Mouse (Mus musculus) embryonic facial prominence, embryonic 15.5 days (tissue): ENCODE data around the gene Arhgap44. TPM values are rescaled to one million over a fixed set of nuclear protein-coding genes. Genes with fewer than 3 reads are reported as not detected.

Experiments
- ATAC-seq: fragments of 200-750 bp; cut with Nextera tagmentation; 2 replicates; pipeline ENCODE4 v1.8.0; 2017; ENCODE audit warnings: low read depth, moderate TSS enrichment; ENCODE audit not compliant: insufficient number of reproducible peaks, low FRiP score, low TSS enrichment
- H3K27ac ChIP-seq: fragments of 300-500 bp; sonication (generic); replicated peaks from 2 replicates; pipeline ENCODE4 v1.5.1; 2015; ENCODE audit warnings: mild to moderate bottlenecking, inconsistent platforms
- H3K27me3 ChIP-seq: fragments of 300-500 bp; sonication (generic); 2 replicates; pipeline ENCODE4 v1.6.1; 2015; ENCODE audit warnings: inconsistent platforms
- H3K36me3 ChIP-seq: fragments of 300-500 bp; sonication (generic); 2 replicates; pipeline ENCODE4 v1.6.1; 2015; ENCODE audit warnings: mild to moderate bottlenecking, inconsistent platforms
- H3K4me1 ChIP-seq: fragments of 300-500 bp; sonication (generic); 2 replicates; pipeline ENCODE4 v1.6.1; 2015; ENCODE audit warnings: inconsistent platforms
- H3K4me2 ChIP-seq: fragments of 300-500 bp; sonication (generic); replicated peaks from 2 replicates; pipeline ENCODE4 v1.6.1; 2015; ENCODE audit warnings: mild to moderate bottlenecking, inconsistent platforms
- H3K4me3 ChIP-seq: fragments of 300-500 bp; sonication (generic); replicated peaks from 2 replicates; pipeline ENCODE4 v1.5.1; 2015; ENCODE audit warnings: mild to moderate bottlenecking, inconsistent platforms
- H3K9ac ChIP-seq: fragments of 300-500 bp; sonication (generic); 2 replicates; pipeline ENCODE4 v1.6.1; 2015; ENCODE audit warnings: inconsistent platforms
- H3K9me3 ChIP-seq: fragments of 300-500 bp; sonication (generic); replicated peaks from 2 replicates; pipeline ENCODE4 v1.6.1; 2016; ENCODE audit warnings: inconsistent platforms
- WGBS: fragments of 180-500 bp; shearing (Covaris S2); methylation state at CpG from one replicate; pipeline ENCODE4 v1.1.7; 2015; 5-methylcytosine and 5-hydroxymethylcytosine counted together
- polyA plus RNA-seq: library from polyadenylated mRNA; unstranded; fragments of >200 nt; fragmentation: Nextera tagmentation; extraction: Ambion mirVana; gene quantifications from 2 replicates; pipeline ENCODE4 v1.2.1, GENCODE M21; 2015

The Arhgap44 gene
- polyA plus RNA-seq, 1 experiment from 2014 or later, result 6.8 TPM

- peak overlapping the region; percentile 9; the same call in 1 of the 2 replicates for H3K27ac ChIP-seq
- no peaks in the 10 kb centered on the region for H3K9me3 ChIP-seq
- no peaks in the 10 kb centered on the region for H3K27me3 ChIP-seq
- H3K4me3 ChIP-seq, result no peak overlapping the region
- ATAC-seq, result no peak
- peaks cover 9% of the 10 kb centered on the region; the same call in 1 of the 2 replicates for H3K4me1 ChIP-seq
- no peaks in the 10 kb centered on the region for H3K36me3 ChIP-seq
- WGBS, result 42% methylated on average over 12 of the region's 12 CpGs
- no peak overlapping the region for H3K9ac ChIP-seq
- H3K4me2 ChIP-seq, result no peak overlapping the region
Measured at GRCm38 (mm10) chr11:65039517-65040095, 123.2 kb downstream of the Arhgap44 start.

GRCm38 (mm10) chr11:65038996-65039395 is 123.8 kb downstream of the Arhgap44 start:
- Histone ChIP-seq H3K27me3 (no peaks in the 10 kb centered on the region), H3K9ac (no peak overlapping the region), H3K4me1 (peaks cover 9% of the 10 kb centered on the region; the same call in 1 of the 2 replicates), H3K9me3 (no peaks in the 10 kb centered on the region), H3K36me3 (no peaks in the 10 kb centered on the region), H3K4me3 (no peak overlapping the region), H3K4me2 (no peak overlapping the region), H3K27ac (0 out of 2 replicates have a peak overlapping the region, but pooled peaks have one; percentile 11)
- no peak for ATAC-seq
- WGBS, result 45% methylated on average over 2 of the region's 2 CpGs

- H3K4me2 ChIP-seq, result no peak overlapping the region
- no peaks in the 10 kb centered on the region for H3K4me1 ChIP-seq
- H3K4me3 ChIP-seq, result no peak overlapping the region
- H3K27ac ChIP-seq, result no peak overlapping the region
- H3K27me3 ChIP-seq, result no peaks in the 10 kb centered on the region
- H3K9ac ChIP-seq, result no peak overlapping the region
- H3K36me3 ChIP-seq, result no peaks in the 10 kb centered on the region
- no peaks in the 10 kb centered on the region for H3K9me3 ChIP-seq
- ATAC-seq, result no peak
- 88% methylated on average over 7 of the region's 7 CpGs for WGBS
Measured at GRCm38 (mm10) chr11:65032221-65032620, 130.5 kb downstream of the Arhgap44 start.

- peaks cover 3% of the 10 kb centered on the region; the same call in 1 of the 2 replicates for H3K36me3 ChIP-seq
- no peak overlapping the region for H3K27ac ChIP-seq
- 62% methylated on average over 1 of the region's 1 CpGs for WGBS
Measured at GRCm38 (mm10) chr11:65030201-65030600, 132.6 kb downstream of the Arhgap44 start.

GRCm38 (mm10) chr11:65028049-65028448 is 134.7 kb downstream of the Arhgap44 start:
- no peak overlapping the region for H3K4me2 ChIP-seq
- no peak overlapping the region for H3K4me3 ChIP-seq
- 54% methylated on average over 5 of the region's 5 CpGs for WGBS
- no peak overlapping the region for H3K27ac ChIP-seq
- H3K36me3 ChIP-seq, result peaks cover 3% of the 10 kb centered on the region; the same call in 1 of the 2 replicates
- H3K9ac ChIP-seq, result no peak overlapping the region
- H3K27me3 ChIP-seq, result no peaks in the 10 kb centered on the region
- H3K4me1 ChIP-seq, result no peaks in the 10 kb centered on the region
- no peak for ATAC-seq
- no peaks in the 10 kb centered on the region for H3K9me3 ChIP-seq

More at GRCm38 (mm10) chr11:65030201-65030600, 132.6 kb downstream of the Arhgap44 start:
- Histone ChIP-seq H3K4me2 (no peak overlapping the region), H3K9me3 (no peaks in the 10 kb centered on the region), H3K27me3 (no peaks in the 10 kb centered on the region), H3K9ac (no peak overlapping the region), H3K4me1 (no peaks in the 10 kb centered on the region), H3K4me3 (no peak overlapping the region)
- ATAC-seq, result no peak

- H3K4me3 ChIP-seq, result no peak overlapping the region
- no peak overlapping the region for H3K4me2 ChIP-seq
- H3K27me3 ChIP-seq, result no peaks in the 10 kb centered on the region
- no peaks in the 10 kb centered on the region for H3K9me3 ChIP-seq
- no peaks in the 10 kb centered on the region for H3K4me1 ChIP-seq
- H3K36me3 ChIP-seq, result peaks cover 3% of the 10 kb centered on the region; the same call in 1 of the 2 replicates
- ATAC-seq, result no peak
- no peak overlapping the region for H3K27ac ChIP-seq
- WGBS, result 90% methylated on average over 11 of the region's 11 CpGs
- H3K9ac ChIP-seq, result no peak overlapping the region
Measured at GRCm38 (mm10) chr11:65022771-65023170, 140.0 kb downstream of the Arhgap44 start.

GRCm38 (mm10) chr11:65020744-65021143 is 142.0 kb downstream of the Arhgap44 start:
- 75% methylated on average over 4 of the region's 4 CpGs for WGBS
- H3K9me3 ChIP-seq, result no peaks in the 10 kb centered on the region
- H3K4me3 ChIP-seq, result no peak overlapping the region
- H3K4me2 ChIP-seq, result no peak overlapping the region
- no peak overlapping the region for H3K27ac ChIP-seq
- H3K9ac ChIP-seq, result no peak overlapping the region
- no peaks in the 10 kb centered on the region for H3K36me3 ChIP-seq
- H3K4me1 ChIP-seq, result no peaks in the 10 kb centered on the region
- no peak for ATAC-seq
- H3K27me3 ChIP-seq, result no peaks in the 10 kb centered on the region

- no peaks in the 10 kb centered on the region for H3K36me3 ChIP-seq
- no peaks in the 10 kb centered on the region for H3K9me3 ChIP-seq
- no peak for ATAC-seq
- H3K4me1 ChIP-seq, result no peaks in the 10 kb centered on the region
- H3K27ac ChIP-seq, result no peak overlapping the region
- H3K9ac ChIP-seq, result no peak overlapping the region
- H3K4me2 ChIP-seq, result no peak overlapping the region
- no peaks in the 10 kb centered on the region for H3K27me3 ChIP-seq
- H3K4me3 ChIP-seq, result no peak overlapping the region
- 90% methylated on average over 1 of the region's 1 CpGs for WGBS
Measured at GRCm38 (mm10) chr11:65016754-65017153, 146.0 kb downstream of the Arhgap44 start.

- Histone ChIP-seq H3K9ac (no peak overlapping the region), H3K4me3 (no peak overlapping the region), H3K9me3 (no peaks in the 10 kb centered on the region), H3K4me1 (no peaks in the 10 kb centered on the region), H3K27ac (no peak overlapping the region), H3K36me3 (no peaks in the 10 kb centered on the region), H3K27me3 (no peaks in the 10 kb centered on the region), H3K4me2 (no peak overlapping the region)
- WGBS, result 76% methylated on average over 6 of the region's 6 CpGs
- ATAC-seq, result no peak
Measured at GRCm38 (mm10) chr11:65013906-65014305, 148.9 kb downstream of the Arhgap44 start.

GRCm38 (mm10) chr11:65006047-65006446 is 156.7 kb downstream of the Arhgap44 start:
- H3K4me2 ChIP-seq, result no peak overlapping the region
- 0 out of 2 replicates have a peak, but pooled peaks cover 4% of the 10 kb centered on the region for H3K4me1 ChIP-seq
- WGBS, result 84% methylated on average over 4 of the region's 4 CpGs
- H3K36me3 ChIP-seq, result peaks cover 26% of the 10 kb centered on the region
- no peak overlapping the region for H3K27ac ChIP-seq
- H3K9me3 ChIP-seq, result no peaks in the 10 kb centered on the region
- H3K4me3 ChIP-seq, result no peak overlapping the region
- no peak for ATAC-seq
- H3K27me3 ChIP-seq, result no peaks in the 10 kb centered on the region
- H3K9ac ChIP-seq, result no peak overlapping the region

GRCm38 (mm10) chr11:65004836-65005235 is 157.9 kb downstream of the Arhgap44 start:
- Histone ChIP-seq H3K4me2 (no peak overlapping the region), H3K4me3 (no peak overlapping the region), H3K9me3 (no peaks in the 10 kb centered on the region), H3K27ac (no peak overlapping the region), H3K27me3 (no peaks in the 10 kb centered on the region), H3K36me3 (peaks cover 37% of the 10 kb centered on the region), H3K9ac (no peak overlapping the region), H3K4me1 (0 out of 2 replicates have a peak, but pooled peaks cover 4% of the 10 kb centered on the region)
- ATAC-seq, result no peak
- 72% methylated on average over 3 of the region's 3 CpGs for WGBS

GRCm38 (mm10) chr11:65003611-65004010 is 159.2 kb downstream of the Arhgap44 start:
- Histone ChIP-seq H3K27ac (no peak overlapping the region), H3K36me3 (peaks cover 49% of the 10 kb centered on the region), H3K9ac (no peak overlapping the region), H3K4me3 (no peak overlapping the region), H3K4me1 (0 out of 2 replicates have a peak, but pooled peaks cover 4% of the 10 kb centered on the region), H3K9me3 (no peaks in the 10 kb centered on the region), H3K4me2 (no peak overlapping the region), H3K27me3 (no peaks in the 10 kb centered on the region)
- ATAC-seq, result no peak
- 83% methylated on average over 5 of the region's 5 CpGs for WGBS
